Mouse (Mus musculus): Measurements from ENCODE around the gene Tfap2c. TPM values are rescaled to one million over a fixed set of nuclear protein-coding genes. Genes with fewer than 3 reads are reported as not detected.

Gene Tfap2c
- polyA plus RNA-seq (2012): not detected in 2 replicates

- no peak for TF ChIP-seq GATA1 (IDR thresholded peaks at IDR 0.05; ENCODE audit: low read length)
Observed at GRCm38 (mm10) chr2:172549371-172550155, at the start of gene Tfap2c. Gene Tfap2c, plus strand, starts transcription at chr2:172549593.

- TF ChIP-seq GATA1 (IDR thresholded peaks at IDR 0.05; ENCODE audit: low read length): no peak
Observed at GRCm38 (mm10) chr2:172500752-172501316, 48.6 kb upstream of the Tfap2c start.

- TF ChIP-seq GATA1 (IDR thresholded peaks at IDR 0.05; ENCODE audit: low read length): no peak
Observed at GRCm38 (mm10) chr2:172501341-172501740, 48.1 kb upstream of the Tfap2c start.

GRCm38 (mm10) chr2:172502168-172502567 lies 47.2 kb upstream of the Tfap2c start:
- no peak for TF ChIP-seq GATA1 (IDR thresholded peaks at IDR 0.05; ENCODE audit: low read length)

- TF ChIP-seq GATA1 (IDR thresholded peaks at IDR 0.05; ENCODE audit: low read length): no peak
Observed at GRCm38 (mm10) chr2:172506121-172506520, 43.3 kb upstream of the Tfap2c start.

GRCm38 (mm10) chr2:172510056-172510712 lies 39.2 kb upstream of the Tfap2c start:
- no peak for TF ChIP-seq GATA1 (IDR thresholded peaks at IDR 0.05; ENCODE audit: low read length)

- no peak for TF ChIP-seq GATA1 (IDR thresholded peaks at IDR 0.05; ENCODE audit: low read length)
Observed at GRCm38 (mm10) chr2:172510899-172511298, 38.5 kb upstream of the Tfap2c start.

GRCm38 (mm10) chr2:172516407-172516992 lies 32.9 kb upstream of the Tfap2c start:
- no peak for TF ChIP-seq GATA1 (IDR thresholded peaks at IDR 0.05; ENCODE audit: low read length)

GRCm38 (mm10) chr2:172520616-172521371 lies 28.6 kb upstream of the Tfap2c start:
- TF ChIP-seq GATA1 (IDR thresholded peaks at IDR 0.05; ENCODE audit: low read length): no peak

GRCm38 (mm10) chr2:172522528-172522927 lies 26.9 kb upstream of the Tfap2c start:
- TF ChIP-seq GATA1 (IDR thresholded peaks at IDR 0.05; ENCODE audit: low read length): no peak

- TF ChIP-seq GATA1 (IDR thresholded peaks at IDR 0.05; ENCODE audit: low read length): no peak
Observed at GRCm38 (mm10) chr2:172527175-172527574, 22.2 kb upstream of the Tfap2c start.

GRCm38 (mm10) chr2:172543987-172544386 lies 5.4 kb upstream of the Tfap2c start:
- no peak for TF ChIP-seq GATA1 (IDR thresholded peaks at IDR 0.05; ENCODE audit: low read length)

GRCm38 (mm10) chr2:172544601-172545127 lies 4.7 kb upstream of the Tfap2c start:
- no peak for TF ChIP-seq GATA1 (IDR thresholded peaks at IDR 0.05; ENCODE audit: low read length)

- no peak for TF ChIP-seq GATA1 (IDR thresholded peaks at IDR 0.05; ENCODE audit: low read length)
Observed at GRCm38 (mm10) chr2:172545592-172546235, 3.7 kb upstream of the Tfap2c start.

GRCm38 (mm10) chr2:172546551-172546950 lies 2.8 kb upstream of the Tfap2c start:
- no peak for TF ChIP-seq GATA1 (IDR thresholded peaks at IDR 0.05; ENCODE audit: low read length)
